Comparison of ENCODE assay signal across 8 mouse cellular contexts in genomic region chr4:153957444-153958250, GRCm38 (mm10). TPM values are rescaled to one million over a fixed set of nuclear protein-coding genes. Genes with fewer than 3 reads are reported as not detected.
DNase-seq lines count a peak whose midpoint lies in the region; ATAC-seq and TF ChIP-seq lines count a peak whose summit lies in the region.

No protein-coding gene starts in this region.

- no peak for ATAC-seq in liver, embryonic 11.5 days (replicated peaks; ENCODE audit: low FRiP score)
- peak; percentile 70 for ATAC-seq in neural tube, embryonic 14.5 days (ENCODE audit: low read depth)

- peak overlapping the region; percentile 80 for H3K4me3 ChIP-seq in layer of hippocampus, adult 2 months
- H3K4me3 ChIP-seq in liver, embryonic 11.5 days (ENCODE audit: low read depth, low read length) = peak overlapping the region; percentile 89
- H3K4me3 ChIP-seq in neural tube, embryonic 14.5 days (ENCODE audit: low read depth, low read length) = peak overlapping the region; percentile 69

- no peak for TF ChIP-seq CTCF in layer of hippocampus, adult 2 months (conservative IDR thresholded peaks at IDR 0.05)

- under 1% methylated on average over 36 of the region's 37 CpGs for WGBS in liver, embryonic 11.5 days
- WGBS in neural tube, embryonic 14.5 days = under 1% methylated on average over 33 of the region's 37 CpGs

- H3K9ac ChIP-seq in liver, embryonic 11.5 days (ENCODE audit: low read depth, low read length) = peak overlapping the region; percentile 98
- H3K9ac ChIP-seq in neural tube, embryonic 14.5 days (replicated peaks; ENCODE audit: low read depth, low read length) = peak overlapping the region; percentile 85

- H3K4me1 ChIP-seq in liver, embryonic 11.5 days (replicated peaks; ENCODE audit: control insufficient read depth, insufficient read depth, low read length) = peaks cover 10% of the 10 kb centered on the region
- peaks cover 18% of the 10 kb centered on the region for H3K4me1 ChIP-seq in neural tube, embryonic 14.5 days (ENCODE audit: control insufficient read depth, insufficient read depth, low read length)

- H3K36me3 ChIP-seq in liver, embryonic 11.5 days (ENCODE audit: control insufficient read depth, insufficient read depth, low read length) = peaks cover 8% of the 10 kb centered on the region; the same call in 1 of the 2 replicates
- peaks cover 21% of the 10 kb centered on the region for H3K36me3 ChIP-seq in neural tube, embryonic 14.5 days (ENCODE audit: control insufficient read depth, insufficient read depth, low read length)

- peak overlapping the region; percentile 94 for H3K27ac ChIP-seq in layer of hippocampus, adult 2 months
- peak overlapping the region; percentile 96 for H3K27ac ChIP-seq in liver, embryonic 11.5 days (ENCODE audit: low read depth, low read length)
- peak overlapping the region; percentile 79 for H3K27ac ChIP-seq in neural tube, embryonic 14.5 days (ENCODE audit: low read depth, low read length)

- no peaks in the 10 kb centered on the region for H3K9me3 ChIP-seq in liver, embryonic 11.5 days (ENCODE audit: control insufficient read depth, low read length)
- H3K9me3 ChIP-seq in neural tube, embryonic 14.5 days (ENCODE audit: control insufficient read depth, low read length) = no peaks in the 10 kb centered on the region

- peak overlapping the region; percentile 94 for H3K4me2 ChIP-seq in liver, embryonic 11.5 days
- peak overlapping the region; percentile 54 for H3K4me2 ChIP-seq in neural tube, embryonic 14.5 days (ENCODE audit: low read depth, low read length)

- no peak for DNase-seq in layer of hippocampus, adult 2 months (ENCODE audit: low spot score in 2 of 2)
- DNase-seq in layer of hippocampus, postnatal 25 days (ENCODE audit: extremely low spot score in 1 of 2, low spot score in 1 of 2) = no peak
- DNase-seq in adipocyte (ENCODE audit: low spot score) = peak; percentile 54
- peak; percentile 28 for DNase-seq in forelimb bud, embryonic 11.5 days (ENCODE audit: low read depth, low spot score)
- peak; percentile 81 for DNase-seq in liver, embryonic 11.5 days (ENCODE audit: low spot score)
- no peak for DNase-seq in spleen, postnatal 36 days (ENCODE audit: low spot score in 2 of 2)
- DNase-seq in urinary bladder, postnatal 14 days (ENCODE audit: low spot score) = no peak

- H3K27me3 ChIP-seq in liver, embryonic 11.5 days (replicated peaks; ENCODE audit: control insufficient read depth, insufficient read depth, low read length) = 0 out of 2 replicates have a peak, but pooled peaks cover 4% of the 10 kb centered on the region
- no peaks in the 10 kb centered on the region for H3K27me3 ChIP-seq in neural tube, embryonic 14.5 days (ENCODE audit: control insufficient read depth, insufficient read depth, low read length)

RNA-seq across cellular contexts. Expression of gene A430005L14Rik, which starts 0.6 kb away (rescaled TPM):
- total RNA-seq in layer of hippocampus, adult 2 months (2021) = 10 to 100 TPM; 25.5 to 28.8 TPM
- 10 to 100 TPM; 21.5 to 26.4 TPM for total RNA-seq in layer of hippocampus, postnatal 25 days (2021)
- 90.4 and 91.4 TPM in 2 replicates for polyA plus RNA-seq in liver, embryonic 11.5 days (2014; fragmentation: Nextera tagmentation; extraction: Ambion mirVana)
- 52.7 and 57.5 TPM in 2 replicates for polyA plus RNA-seq in neural tube, embryonic 14.5 days (2014; fragmentation: Nextera tagmentation; extraction: Ambion mirVana)

RNA-seq across cellular contexts. Expression of gene Dffb, which starts 17.3 kb away (rescaled TPM):
- 10 to 100 TPM; 17.2 to 18.3 TPM for total RNA-seq in layer of hippocampus, adult 2 months (2021)
- 10 to 100 TPM in 1 of 2 experiments, 1 to 10 TPM in 1; 8.3 to 11.9 TPM for total RNA-seq in layer of hippocampus, postnatal 25 days (2021)
- 17.2 and 18.5 TPM in 2 replicates for polyA plus RNA-seq in liver, embryonic 11.5 days (2014; fragmentation: Nextera tagmentation; extraction: Ambion mirVana)
- polyA plus RNA-seq in neural tube, embryonic 14.5 days (2014; fragmentation: Nextera tagmentation; extraction: Ambion mirVana) = 11.7 and 12.5 TPM in 2 replicates

RNA-seq across cellular contexts. Expression of gene Cep104, which starts 17.3 kb away (rescaled TPM):
- total RNA-seq in layer of hippocampus, adult 2 months (2021) = 10 to 100 TPM; 31.6 to 34.8 TPM
- 10 to 100 TPM; 31.0 to 31.3 TPM for total RNA-seq in layer of hippocampus, postnatal 25 days (2021)
- 14.3 and 15.8 TPM in 2 replicates for polyA plus RNA-seq in liver, embryonic 11.5 days (2014; fragmentation: Nextera tagmentation; extraction: Ambion mirVana)
- 18.4 and 18.7 TPM in 2 replicates for polyA plus RNA-seq in neural tube, embryonic 14.5 days (2014; fragmentation: Nextera tagmentation; extraction: Ambion mirVana)

RNA-seq across cellular contexts. Expression of gene Lrrc47, which starts 53.9 kb away (rescaled TPM):
- total RNA-seq in layer of hippocampus, adult 2 months (2021) = 10 to 100 TPM; 65.4 to 70.3 TPM
- total RNA-seq in layer of hippocampus, postnatal 25 days (2021) = 10 to 100 TPM; 54.6 to 71.1 TPM
- polyA plus RNA-seq in liver, embryonic 11.5 days (2014; fragmentation: Nextera tagmentation; extraction: Ambion mirVana) = 20.3 and 22.5 TPM in 2 replicates
- 10.1 and 11.8 TPM in 2 replicates for polyA plus RNA-seq in neural tube, embryonic 14.5 days (2014; fragmentation: Nextera tagmentation; extraction: Ambion mirVana)

Comparison
In these comparisons a context has a peak if more than half of its experiments do, and no peak if none do; other contexts are left out.
1. DNase-seq: peak in adipocyte (single experiment), forelimb bud, embryonic 11.5 days (single experiment) and liver, embryonic 11.5 days (single experiment); none in layer of hippocampus, adult 2 months (0 of 2), layer of hippocampus, postnatal 25 days (0 of 2), spleen, postnatal 36 days (0 of 2) and urinary bladder, postnatal 14 days (single experiment).
2. Peak in every context shown above with its lines, with median percentiles within 50 percentile points of each other: H3K27ac ChIP-seq and H3K4me3 ChIP-seq.